Mouse (Mus musculus) CH12.LX (cell line): Measurements from ENCODE around the gene Foxk1. TPM values are rescaled to one million over a fixed set of nuclear protein-coding genes. Genes with fewer than 3 reads are reported as not detected.

Experiments
- DNase-seq: peaks from one replicate; pipeline ENCODE4 v3.0.0-alpha.2; 2013; ENCODE audit errors: extremely low read depth
- H3K27ac ChIP-seq: 2 replicates; pipeline ENCODE4 v1.5.1; 2012; ENCODE audit warnings: low read depth, mild to moderate bottlenecking, control low read depth, moderate library complexity; ENCODE audit not compliant: insufficient read depth
- H3K27me3 ChIP-seq: replicated peaks from 2 replicates; pipeline ENCODE3; 2012; ENCODE audit warnings: inconsistent platforms
- H3K36me3 ChIP-seq, 2 experiments: replicated peaks in 1 of 2; 2 replicates each; pipeline versions ENCODE3 to v1.6.1; 2012; ENCODE audit warnings: inconsistent platforms in 1 of 2, low read length in 1 of 2, mild to moderate bottlenecking in 1 of 2, mixed read lengths in 1 of 2, moderate library complexity in 1 of 2; ENCODE audit not compliant: control insufficient read depth in 1 of 2, insufficient read depth in 1 of 2
- H3K4me1 ChIP-seq, 2 experiments: 2 replicates each; pipeline ENCODE4 v1.6.1; 2012; ENCODE audit warnings: inconsistent platforms in 1 of 2, moderate library complexity in 1 of 2; ENCODE audit not compliant: insufficient read depth in 2 of 2, control insufficient read depth in 1 of 2
- H3K4me2 ChIP-seq: 2 replicates; pipeline ENCODE4 v1.6.1; 2012; ENCODE audit warnings: low read depth, mild to moderate bottlenecking, control low read depth; ENCODE audit not compliant: poor library complexity, insufficient read depth, severe bottlenecking
- H3K4me3 ChIP-seq, 3 experiments: fragments of 150-350 bp in 1 of 3; sonication (generic) in 1 of 3; replicated peaks in 1 of 3; 2 replicates each; pipeline versions ENCODE3 to v1.5.1; 2011 to 2012; ENCODE audit warnings: low read depth in 2 of 3, low read length in 2 of 3, mild to moderate bottlenecking in 2 of 3, moderate library complexity in 2 of 3, control low read depth in 1 of 3, improper control_type of control experiment in 1 of 3, inconsistent platforms in 1 of 3, mixed read lengths in 1 of 3; ENCODE audit not compliant: poor library complexity in 1 of 3
- H3K79me2 ChIP-seq: replicated peaks from 2 replicates; pipeline ENCODE4 v1.6.1; 2012; ENCODE audit warnings: mild to moderate bottlenecking, moderate library complexity; ENCODE audit not compliant: control insufficient read depth, poor library complexity, insufficient read depth, severe bottlenecking; ENCODE audit errors: extremely low read depth
- H3K9ac ChIP-seq: 2 replicates; pipeline ENCODE4 v1.6.1; 2012; ENCODE audit warnings: low read depth, mild to moderate bottlenecking, control low read depth, moderate library complexity; ENCODE audit not compliant: insufficient read depth
- H3K9me3 ChIP-seq: replicated peaks from 2 replicates; pipeline ENCODE3; 2012; ENCODE audit warnings: low read length, inconsistent platforms, mixed read lengths
- E2F4 ChIP-seq: IDR thresholded peaks from 2 replicates; pipeline ENCODE4 v1.6.1; 2011; ENCODE audit warnings: low read depth, low read length, improper control_type of control experiment; ENCODE audit not compliant: insufficient replicate concordance
- ELF1 ChIP-seq: IDR thresholded peaks from 2 replicates; pipeline ENCODE4 v1.6.1; 2014; ENCODE audit warnings: low read depth, mild to moderate bottlenecking, inconsistent platforms, low read length, improper control_type of control experiment
- EP300 ChIP-seq: IDR thresholded peaks from 2 replicates; pipeline ENCODE4 v1.6.1; 2011; ENCODE audit warnings: low read length, improper control_type of control experiment
- ETS1 ChIP-seq: conservative IDR thresholded peaks from 2 replicates; pipeline ENCODE4 v1.6.1; 2012; ENCODE audit warnings: low read depth, mild to moderate bottlenecking, inconsistent platforms, low read length, improper control_type of control experiment, moderate library complexity
- GABPA ChIP-seq: IDR thresholded peaks from 2 replicates; pipeline ENCODE4 v1.6.1; 2012; ENCODE audit warnings: low read depth, low read length, improper control_type of control experiment, inconsistent platforms; ENCODE audit not compliant: insufficient replicate concordance
- HCFC1 ChIP-seq: IDR thresholded peaks from 2 replicates; pipeline ENCODE4 v1.6.1; 2012; ENCODE audit warnings: low read depth, mild to moderate bottlenecking, inconsistent platforms, low read length, improper control_type of control experiment
- IRF4 ChIP-seq: IDR thresholded peaks from 2 replicates; pipeline ENCODE4 v1.6.1; 2014; ENCODE audit warnings: low read depth, mild to moderate bottlenecking, inconsistent platforms, low read length, improper control_type of control experiment
- JUND ChIP-seq: conservative IDR thresholded peaks from 2 replicates; pipeline ENCODE4 v1.6.1; 2011; ENCODE audit warnings: low read depth, low read length, improper control_type of control experiment
- KAT2A ChIP-seq: IDR thresholded peaks from 2 replicates; pipeline ENCODE4 v1.6.1; 2012; ENCODE audit warnings: low read length, improper control_type of control experiment, inconsistent platforms; ENCODE audit not compliant: insufficient replicate concordance
- MAFK ChIP-seq: IDR thresholded peaks from 2 replicates; pipeline ENCODE4 v1.6.1; 2011; ENCODE audit warnings: low read length, improper control_type of control experiment; ENCODE audit not compliant: insufficient replicate concordance
- MAZ ChIP-seq: IDR thresholded peaks from 2 replicates; pipeline ENCODE4 v1.6.1; 2012; ENCODE audit warnings: low read depth, mild to moderate bottlenecking, inconsistent platforms, low read length, improper control_type of control experiment, moderate library complexity
- MEF2A ChIP-seq: IDR thresholded peaks from 2 replicates; pipeline ENCODE4 v1.6.1; 2014; ENCODE audit warnings: low read depth, mild to moderate bottlenecking, inconsistent platforms, low read length, improper control_type of control experiment, borderline replicate concordance
- NRF1 ChIP-seq: IDR thresholded peaks from 2 replicates; pipeline ENCODE4 v1.6.1; 2014; ENCODE audit warnings: low read depth, mild to moderate bottlenecking, inconsistent platforms, low read length, improper control_type of control experiment, moderate library complexity
- PAX5 ChIP-seq: IDR thresholded peaks from 2 replicates; pipeline ENCODE4 v1.6.1; 2012; ENCODE audit warnings: low read length, inconsistent platforms, mixed read lengths
- POLR2AphosphoS2 ChIP-seq: IDR thresholded peaks from 2 replicates; pipeline ENCODE4 v1.6.1; 2011; ENCODE audit warnings: low read depth, low read length, improper control_type of control experiment
- RAD21 ChIP-seq: IDR thresholded peaks from 2 replicates; pipeline ENCODE4 v1.6.1; 2011; ENCODE audit warnings: low read depth, mild to moderate bottlenecking, low read length, improper control_type of control experiment, moderate library complexity
- RCOR1 ChIP-seq: conservative IDR thresholded peaks from 2 replicates; pipeline ENCODE4 v1.6.1; 2012; ENCODE audit warnings: low read depth, mild to moderate bottlenecking, inconsistent platforms, low read length, improper control_type of control experiment
- SIN3A ChIP-seq: IDR thresholded peaks from 2 replicates; pipeline ENCODE4 v1.6.1; 2012; ENCODE audit warnings: low read length, improper control_type of control experiment, inconsistent platforms
- TBP ChIP-seq: conservative IDR thresholded peaks from 2 replicates; pipeline ENCODE4 v1.6.1; 2011; ENCODE audit warnings: low read depth, low read length, improper control_type of control experiment
- USF2 ChIP-seq: conservative IDR thresholded peaks from 2 replicates; pipeline ENCODE4 v1.6.1; 2011; ENCODE audit warnings: low read depth, low read length, improper control_type of control experiment
- ZC3H11A ChIP-seq: IDR thresholded peaks from 2 replicates; pipeline ENCODE4 v1.6.1; 2012; ENCODE audit warnings: low read depth, mild to moderate bottlenecking, inconsistent platforms, low read length, improper control_type of control experiment
- ZKSCAN1 ChIP-seq: IDR thresholded peaks from 2 replicates; pipeline ENCODE4 v1.6.1; 2012; ENCODE audit warnings: low read depth, inconsistent platforms, low read length, improper control_type of control experiment, borderline replicate concordance
- ZMIZ1 ChIP-seq: IDR thresholded peaks from 2 replicates; pipeline ENCODE4 v1.6.1; 2012; ENCODE audit warnings: low read depth, mild to moderate bottlenecking, inconsistent platforms, low read length, improper control_type of control experiment
- dilution Hi-C: fragments of 300-500 bp; cut with MboI; formaldehyde crosslinking; loops from 2 replicates; pipeline ENCODE4 v1.14.3; 2020; ENCODE audit warnings: low sequenced_read_pairs; ENCODE audit not compliant: extremely low pct_unique_long_range_greater_than_20kb, extremely low pct_ligation_motif_present
- in situ Hi-C: fragments of 300-500 bp; cut with MboI; formaldehyde crosslinking; loops from 3 replicates; pipeline ENCODE4 v1.14.3; 2019; ENCODE audit warnings: low sequenced_read_pairs, low pct_ligation_motif_present, low pct_unique_long_range_greater_than_20kb, mixed read lengths
- polyA plus RNA-seq: library from polyadenylated mRNA; unstranded; fragments of >175 nt; gene quantifications from 2 replicates; pipeline ENCODE4 v1.2.1, GENCODE M21; 2012; ENCODE audit warnings: low read depth; ENCODE audit not compliant: insufficient read length
- total RNA-seq, 2 experiments: library from RNA; depleted of rRNA; stranded (reverse); fragments of 300-350 nt in 1 of 2; fragments of >200 nt in 1 of 2; gene quantifications; 2 replicates each; pipeline ENCODE4 v1.2.3; 2012 to 2014

Foxk1 gene
- total and polyA plus RNA-seq, 3 experiments = 5.3 to 23.4 (median 11.3) TPM

- no peaks in the 10 kb centered on the region for H3K4me1 ChIP-seq
- H3K9ac ChIP-seq = no peak overlapping the region
- in situ Hi-C loops = no loop called here
- no peaks in the 10 kb centered on the region for H3K79me2 ChIP-seq
- no peak overlapping the region for H3K4me2 ChIP-seq
- H3K36me3 ChIP-seq = peaks cover 65 to 95% of the 10 kb centered on the region in 2 experiments
- no peak overlapping the region for H3K4me3 ChIP-seq
- no peak overlapping the region for H3K27ac ChIP-seq
- H3K27me3 ChIP-seq = no peaks in the 10 kb centered on the region
- no peak for TF ChIP-seq ZMIZ1
- TF ChIP-seq RCOR1 = no peak
- no peak for TF ChIP-seq TBP
- no peak for TF ChIP-seq NRF1
- no peak for TF ChIP-seq ZC3H11A
- TF ChIP-seq MEF2A = no peak
- TF ChIP-seq IRF4 = no peak
- TF ChIP-seq PAX5 = no peak
- no peak for TF ChIP-seq MAZ
- TF ChIP-seq USF2 = no peak
- no peak for TF ChIP-seq POLR2AphosphoS2
- TF ChIP-seq SIN3A = no peak
- no peak for TF ChIP-seq EP300
- TF ChIP-seq RAD21 = no peak
- dilution Hi-C loops = no loop called here
- DNase-seq = no peak
- peaks cover 5% of the 10 kb centered on the region for H3K9me3 ChIP-seq
These were observed 56.0 kb downstream of the Foxk1 start for GRCm38 (mm10) chr5:142457345-142457744.

GRCm38 (mm10) chr5:142458791-142459557 is 57.7 kb downstream of the Foxk1 start:
- Histone ChIP-seq H3K36me3 (peaks cover 49 to 84% of the 10 kb centered on the region in 2 experiments), H3K4me3 (no peak overlapping the region), H3K27ac (no peak overlapping the region), H3K27me3 (no peaks in the 10 kb centered on the region), H3K4me1 (peaks cover 0 to 8% of the 10 kb centered on the region in 2 experiments; a peak in 1 of 4 replicates), H3K9me3 (peaks cover 7% of the 10 kb centered on the region), H3K4me2 (no peak overlapping the region), H3K9ac (no peak overlapping the region), H3K79me2 (no peaks in the 10 kb centered on the region)
- TF ChIP-seq E2F4 = no peak
- no peak for TF ChIP-seq MAZ
- no peak for TF ChIP-seq KAT2A
- TF ChIP-seq MEF2A = no peak
- no peak for TF ChIP-seq GABPA
- TF ChIP-seq ETS1 = no peak
- TF ChIP-seq ELF1 = no peak
- no peak for TF ChIP-seq MAFK
- TF ChIP-seq IRF4 = no peak
- TF ChIP-seq ZMIZ1 = no peak
- no peak for TF ChIP-seq ZKSCAN1
- no peak for TF ChIP-seq HCFC1
- TF ChIP-seq JUND = no peak
- no peak for TF ChIP-seq TBP
- in situ Hi-C loops (no loop called here), dilution Hi-C loops (no loop called here)
- DNase-seq = no peak
